Mouse (Mus musculus): ENCODE data around the gene Cdkn2aipnl. TPM values are rescaled to one million over a fixed set of nuclear protein-coding genes. Genes with fewer than 3 reads are reported as not detected.

The Cdkn2aipnl gene
- polyA plus RNA-seq, 1 experiment from 2014 or later: 134 TPM

- no peaks in the 10 kb centered on the region for H3K4me1 ChIP-seq (ENCODE audit: control insufficient read depth, insufficient read depth, low read length)
- no peaks in the 10 kb centered on the region for H3K27me3 ChIP-seq (ENCODE audit: control insufficient read depth, insufficient read depth, low read depth, low read length)
These were observed 11.3 kb upstream of the Cdkn2aipnl start for GRCm38 (mm10) chr11:51956112-51956511.

GRCm38 (mm10) chr11:51957760-51958159 is 9.7 kb upstream of the Cdkn2aipnl start:
- Histone ChIP-seq H3K9me3 (replicated peaks; ENCODE audit: control insufficient read depth, low read length, poor library complexity, severe bottlenecking) (no peaks in the 10 kb centered on the region), H3K36me3 (ENCODE audit: control insufficient read depth, insufficient read depth, low read length) (no peaks in the 10 kb centered on the region)
- WGBS: 84% methylated on average over 4 of the region's 4 CpGs

More at GRCm38 (mm10) chr11:51956112-51956511, 11.3 kb upstream of the Cdkn2aipnl start:
- no peaks in the 10 kb centered on the region for H3K9me3 ChIP-seq (replicated peaks; ENCODE audit: control insufficient read depth, low read length, poor library complexity, severe bottlenecking)
- 73% methylated on average over 9 of the region's 9 CpGs for WGBS
- no peak overlapping the region for H3K4me2 ChIP-seq (ENCODE audit: low read length)
- H3K27ac ChIP-seq (ENCODE audit: low read length): no peak overlapping the region
- H3K36me3 ChIP-seq (ENCODE audit: control insufficient read depth, insufficient read depth, low read length): no peaks in the 10 kb centered on the region
- no peak for ATAC-seq
- H3K4me3 ChIP-seq (ENCODE audit: low read depth, low read length): no peak overlapping the region
- H3K9ac ChIP-seq (ENCODE audit: low read depth, low read length): no peak overlapping the region

GRCm38 (mm10) chr11:51959511-51959910 is 8.0 kb upstream of the Cdkn2aipnl start:
- 87% methylated on average over 5 of the region's 5 CpGs for WGBS
- Histone ChIP-seq H3K27me3 (ENCODE audit: control insufficient read depth, insufficient read depth, low read depth, low read length) (no peaks in the 10 kb centered on the region), H3K9me3 (replicated peaks; ENCODE audit: control insufficient read depth, low read length, poor library complexity, severe bottlenecking) (no peaks in the 10 kb centered on the region), H3K4me2 (ENCODE audit: low read length) (no peak overlapping the region), H3K4me3 (ENCODE audit: low read depth, low read length) (no peak overlapping the region), H3K9ac (ENCODE audit: low read depth, low read length) (no peak overlapping the region), H3K27ac (ENCODE audit: low read length) (no peak overlapping the region), H3K36me3 (ENCODE audit: control insufficient read depth, insufficient read depth, low read length) (no peaks in the 10 kb centered on the region), H3K4me1 (ENCODE audit: control insufficient read depth, insufficient read depth, low read length) (no peaks in the 10 kb centered on the region)
- no peak for ATAC-seq

More at GRCm38 (mm10) chr11:51957760-51958159, 9.7 kb upstream of the Cdkn2aipnl start:
- H3K27me3 ChIP-seq (ENCODE audit: control insufficient read depth, insufficient read depth, low read depth, low read length): no peaks in the 10 kb centered on the region
- H3K9ac ChIP-seq (ENCODE audit: low read depth, low read length): no peak overlapping the region
- ATAC-seq: no peak
- H3K4me1 ChIP-seq (ENCODE audit: control insufficient read depth, insufficient read depth, low read length): no peaks in the 10 kb centered on the region
- no peak overlapping the region for H3K27ac ChIP-seq (ENCODE audit: low read length)
- H3K4me3 ChIP-seq (ENCODE audit: low read depth, low read length): no peak overlapping the region
- H3K4me2 ChIP-seq (ENCODE audit: low read length): no peak overlapping the region

- 94% methylated on average over 4 of the region's 4 CpGs for WGBS
- no peak overlapping the region for H3K4me2 ChIP-seq (ENCODE audit: low read length)
- no peak overlapping the region for H3K9ac ChIP-seq (ENCODE audit: low read depth, low read length)
- H3K9me3 ChIP-seq (replicated peaks; ENCODE audit: control insufficient read depth, low read length, poor library complexity, severe bottlenecking): no peaks in the 10 kb centered on the region
- no peak overlapping the region for H3K4me3 ChIP-seq (ENCODE audit: low read depth, low read length)
- H3K36me3 ChIP-seq (ENCODE audit: control insufficient read depth, insufficient read depth, low read length): no peaks in the 10 kb centered on the region
- no peaks in the 10 kb centered on the region for H3K27me3 ChIP-seq (ENCODE audit: control insufficient read depth, insufficient read depth, low read depth, low read length)
- ATAC-seq: no peak
- no peaks in the 10 kb centered on the region for H3K4me1 ChIP-seq (ENCODE audit: control insufficient read depth, insufficient read depth, low read length)
- no peak overlapping the region for H3K27ac ChIP-seq (ENCODE audit: low read length)
These were observed 7.4 kb upstream of the Cdkn2aipnl start for GRCm38 (mm10) chr11:51960061-51960460.

- Histone ChIP-seq H3K27ac (ENCODE audit: low read length) (no peak overlapping the region), H3K4me3 (ENCODE audit: low read depth, low read length) (no peak overlapping the region), H3K9ac (ENCODE audit: low read depth, low read length) (no peak overlapping the region), H3K36me3 (ENCODE audit: control insufficient read depth, insufficient read depth, low read length) (no peaks in the 10 kb centered on the region), H3K4me1 (ENCODE audit: control insufficient read depth, insufficient read depth, low read length) (no peaks in the 10 kb centered on the region), H3K9me3 (replicated peaks; ENCODE audit: control insufficient read depth, low read length, poor library complexity, severe bottlenecking) (no peaks in the 10 kb centered on the region), H3K4me2 (ENCODE audit: low read length) (no peak overlapping the region), H3K27me3 (ENCODE audit: control insufficient read depth, insufficient read depth, low read depth, low read length) (no peaks in the 10 kb centered on the region)
- WGBS: 68% methylated on average over 11 of the region's 11 CpGs
- ATAC-seq: no peak
These were observed 6.4 kb upstream of the Cdkn2aipnl start for GRCm38 (mm10) chr11:51960967-51961471.

GRCm38 (mm10) chr11:51961761-51962160 is 5.7 kb upstream of the Cdkn2aipnl start:
- no peaks in the 10 kb centered on the region for H3K9me3 ChIP-seq (replicated peaks; ENCODE audit: control insufficient read depth, low read length, poor library complexity, severe bottlenecking)
- no peaks in the 10 kb centered on the region for H3K36me3 ChIP-seq (ENCODE audit: control insufficient read depth, insufficient read depth, low read length)
- 92% methylated on average over 8 of the region's 8 CpGs for WGBS
- no peak overlapping the region for H3K27ac ChIP-seq (ENCODE audit: low read length)
- H3K4me1 ChIP-seq (ENCODE audit: control insufficient read depth, insufficient read depth, low read length): no peaks in the 10 kb centered on the region
- no peaks in the 10 kb centered on the region for H3K27me3 ChIP-seq (ENCODE audit: control insufficient read depth, insufficient read depth, low read depth, low read length)
- no peak overlapping the region for H3K4me2 ChIP-seq (ENCODE audit: low read length)
- no peak overlapping the region for H3K9ac ChIP-seq (ENCODE audit: low read depth, low read length)
- no peak for ATAC-seq
- no peak overlapping the region for H3K4me3 ChIP-seq (ENCODE audit: low read depth, low read length)

- no peak overlapping the region for H3K4me3 ChIP-seq (ENCODE audit: low read depth, low read length)
- no peaks in the 10 kb centered on the region for H3K27me3 ChIP-seq (ENCODE audit: control insufficient read depth, insufficient read depth, low read depth, low read length)
- H3K27ac ChIP-seq (ENCODE audit: low read length): no peak overlapping the region
- 90% methylated on average over 7 of the region's 7 CpGs for WGBS
- H3K36me3 ChIP-seq (ENCODE audit: control insufficient read depth, insufficient read depth, low read length): no peaks in the 10 kb centered on the region
- no peaks in the 10 kb centered on the region for H3K9me3 ChIP-seq (replicated peaks; ENCODE audit: control insufficient read depth, low read length, poor library complexity, severe bottlenecking)
- H3K4me2 ChIP-seq (ENCODE audit: low read length): no peak overlapping the region
- H3K4me1 ChIP-seq (ENCODE audit: control insufficient read depth, insufficient read depth, low read length): no peaks in the 10 kb centered on the region
- no peak for ATAC-seq
- no peak overlapping the region for H3K9ac ChIP-seq (ENCODE audit: low read depth, low read length)
These were observed 5.2 kb upstream of the Cdkn2aipnl start for GRCm38 (mm10) chr11:51962277-51962676.

GRCm38 (mm10) chr11:51966651-51967050 is 810 bp upstream of the Cdkn2aipnl start:
- no peak overlapping the region for H3K4me2 ChIP-seq (ENCODE audit: low read length)
- peaks cover 4% of the 10 kb centered on the region for H3K4me1 ChIP-seq (ENCODE audit: control insufficient read depth, insufficient read depth, low read length)
- H3K27me3 ChIP-seq (ENCODE audit: control insufficient read depth, insufficient read depth, low read depth, low read length): no peaks in the 10 kb centered on the region
- H3K9me3 ChIP-seq (replicated peaks; ENCODE audit: control insufficient read depth, low read length, poor library complexity, severe bottlenecking): no peaks in the 10 kb centered on the region
- no peak overlapping the region for H3K4me3 ChIP-seq (ENCODE audit: low read depth, low read length)
- peaks cover 8% of the 10 kb centered on the region; the same call in 1 of the 2 replicates for H3K36me3 ChIP-seq (ENCODE audit: control insufficient read depth, insufficient read depth, low read length)
- H3K27ac ChIP-seq (ENCODE audit: low read length): no peak overlapping the region
- H3K9ac ChIP-seq (ENCODE audit: low read depth, low read length): no peak overlapping the region
- ATAC-seq: no peak
- 86% methylated on average over 5 of the region's 5 CpGs for WGBS

GRCm38 (mm10) chr11:51968896-51969295 is 1.4 kb downstream of the Cdkn2aipnl start:
- no peak for ATAC-seq
- H3K4me3 ChIP-seq (ENCODE audit: low read depth, low read length): no peak overlapping the region
- H3K9ac ChIP-seq (ENCODE audit: low read depth, low read length): no peak overlapping the region
- H3K4me2 ChIP-seq (ENCODE audit: low read length): no peak overlapping the region
- H3K9me3 ChIP-seq (replicated peaks; ENCODE audit: control insufficient read depth, low read length, poor library complexity, severe bottlenecking): no peaks in the 10 kb centered on the region
- H3K36me3 ChIP-seq (ENCODE audit: control insufficient read depth, insufficient read depth, low read length): peaks cover 20% of the 10 kb centered on the region
- no peak overlapping the region for H3K27ac ChIP-seq (ENCODE audit: low read length)
- H3K27me3 ChIP-seq (ENCODE audit: control insufficient read depth, insufficient read depth, low read depth, low read length): no peaks in the 10 kb centered on the region
- peaks cover 4% of the 10 kb centered on the region for H3K4me1 ChIP-seq (ENCODE audit: control insufficient read depth, insufficient read depth, low read length)
- WGBS: 95% methylated on average over 9 of the region's 9 CpGs
